Mouse (Mus musculus) heart, adult 2 months (tissue): ENCODE results near the gene Rnf19b.

Source experiments
- CTCF ChIP-seq: fragments of 200-600 bp; IDR thresholded peaks from 2 replicates; pipeline ENCODE4 v1.8.1; 2022; ENCODE audit warnings: antibody characterized with exemption, mild to moderate bottlenecking, moderate library complexity
- POLR2A ChIP-seq: fragments of 200-500 bp; IDR thresholded peaks from 2 replicates; pipeline ENCODE4 v1.6.1; 2011; ENCODE audit warnings: mild to moderate bottlenecking, low read depth, low read length, control low read depth; ENCODE audit not compliant: insufficient read depth

GRCm38 (mm10) chr4:129049306-129050011 is 8.6 kb upstream of the Rnf19b start:
- TF ChIP-seq CTCF (peak; percentile 18; the same call in 1 of the 2 replicates), POLR2A (no peak)
